Mouse (Mus musculus): ENCODE measurements around the gene Ankrd65.
"Not testable (repeated sequence)": the region's sequence is repeated elsewhere in the genome, so short reads cannot be mapped to it uniquely, and the experiment has no call there.

- not testable (repeated sequence) for TF ChIP-seq POLR2A (IDR thresholded peaks at IDR 0.05; ENCODE audit: insufficient read length, low read depth); E2F4 (IDR thresholded peaks at IDR 0.05; ENCODE audit: insufficient read depth); TCF3 (IDR thresholded peaks at IDR 0.05; ENCODE audit: insufficient read length, low read depth); POLR2AphosphoS2 (IDR thresholded peaks at IDR 0.05; ENCODE audit: insufficient read length, low read depth); MAX (IDR thresholded peaks at IDR 0.05; ENCODE audit: low read depth); CEBPB (IDR thresholded peaks at IDR 0.05; ENCODE audit: insufficient read depth, poor library complexity, severe bottlenecking); REST (IDR thresholded peaks at IDR 0.05; ENCODE audit: insufficient read depth, insufficient read length); USF1 (IDR thresholded peaks at IDR 0.05; ENCODE audit: low read depth); MYOD1 (IDR thresholded peaks at IDR 0.05; ENCODE audit: control insufficient read depth in 1 of 3, insufficient read length in 2 of 3, low read depth in 2 of 3); SRF (IDR thresholded peaks at IDR 0.05; ENCODE audit: control insufficient read depth, insufficient read length, low read depth); MYOG (IDR thresholded peaks at IDR 0.05; ENCODE audit: control insufficient read depth in 1 of 3, insufficient read depth in 1 of 3, insufficient read length in 2 of 3, low read depth in 2 of 3); TCF12 (IDR thresholded peaks at IDR 0.05; ENCODE audit: insufficient read depth, poor library complexity, severe bottlenecking)
Measured at GRCm38 (mm10) chr4:155740681-155741080, 49.6 kb upstream of the Ankrd65 start.
